Mouse (Mus musculus) adipose tissue, adult 10 weeks (tissue): Measurements from ENCODE around the gene Mthfd1. TPM values are rescaled to one million over a fixed set of nuclear protein-coding genes. Genes with fewer than 3 reads are reported as not detected.

Source experiments
- polyA plus RNA-seq: library from polyadenylated mRNA; stranded (reverse); fragments of 350-450 nt; fragmentation: Illumina TruSeq; extraction: RNeasy Lipid Tissue Mini Kit (QIAGEN cat#74804); gene quantifications from one replicate; pipeline ENCODE4 v1.2.3, GENCODE M21; 2014; ENCODE audit warnings: low read depth, low replicate concordance

The Mthfd1 gene
- 22.0 TPM for polyA plus RNA-seq

GRCm38 (mm10) chr12:76254725-76255498 lies at the start of gene Mthfd1:
Gene Mthfd1, plus strand, starts transcription at chr12:76255298.

GRCm38 (mm10) chr12:76246646-76247045 lies 8.5 kb upstream of the Mthfd1 start, which contains the start of gene Tex21:
Gene Tex21, minus strand, starts transcription at chr12:76246746.

GRCm38 (mm10) chr12:76324679-76325431 lies 69.8 kb downstream of the Mthfd1 start, which contains the start of gene Akap5:
Gene Akap5, plus strand, starts transcription at chr12:76324891.

Other genes with a start within 250 kb of the Mthfd1 start
- gene Esr2, start 78.0 kb upstream of the Mthfd1 start, polyA plus RNA-seq: 2.4 TPM
- gene Tex21, start 8.6 kb upstream of the Mthfd1 start, polyA plus RNA-seq: 2.6 TPM
- gene Akap5, start 69.6 kb downstream of the Mthfd1 start, polyA plus RNA-seq: 0.29 TPM
- 8.8 TPM for gene Zbtb25, start 114.3 kb downstream of the Mthfd1 start, polyA plus RNA-seq
- 5.6 TPM for gene Zbtb1, start 115.0 kb downstream of the Mthfd1 start, polyA plus RNA-seq
- gene Hspa2, start 148.9 kb downstream of the Mthfd1 start, polyA plus RNA-seq: 33.5 TPM
- gene Ppp1r36, start 162.2 kb downstream of the Mthfd1 start, polyA plus RNA-seq: 22.2 TPM